In genomic region chr1:161070352-161071271, GRCm38 (mm10) we compare ENCODE assay signal across 8 mouse cellular contexts. TPM values are rescaled to one million over a fixed set of nuclear protein-coding genes. Genes with fewer than 3 reads are reported as not detected.
DNase-seq lines count a peak whose midpoint lies in the region; ATAC-seq lines count a peak whose summit lies in the region.

TSS of gene Dars2 (minus strand) at chr1:161070658.
TSS of gene Cenpl (plus strand) at chr1:161070713.

- H3K4me2 ChIP-seq in lung, embryonic 16.5 days (ENCODE audit: low read depth, low read length): peak within 1 kb of the TSS; percentile 91

- no peaks in the 10 kb centered on the region for H3K36me3 ChIP-seq in lung, embryonic 16.5 days (ENCODE audit: control insufficient read depth, insufficient read depth, low read length)

- under 1% methylated on average over 57 of the region's 57 CpGs for WGBS in lung, embryonic 16.5 days

- peak; percentile 95 for DNase-seq in MEL-GATA-1-ER (ENCODE audit: extremely low read depth, low read depth)
- DNase-seq in cerebellum, adult 8-10 months: peak; percentile 96
- peak; percentile 97 for DNase-seq in forelimb bud, embryonic 11.5 days (ENCODE audit: low read depth, low spot score)
- peak; percentile 96 for DNase-seq in layer of hippocampus, adult 9-10 months (ENCODE audit: low spot score)
- DNase-seq in ovary, postnatal 10 days (ENCODE audit: low spot score): peak; percentile 88
- peak; percentile 90 to 93 for DNase-seq in thymus, postnatal 10 days (ENCODE audit: low spot score in 2 of 2)

- ATAC-seq in hematopoietic stem cell, adult 5-6 weeks (replicated peaks in 1 of 2; ENCODE audit: insufficient read depth in 1 of 2, low FRiP score in 2 of 2, low TSS enrichment in 1 of 2, low read depth in 1 of 2, poor library complexity in 2 of 2, severe bottlenecking in 2 of 2): peak; percentile 96
- ATAC-seq in lung, embryonic 16.5 days (ENCODE audit: low read depth): peak; percentile 97

- peak within 1 kb of the TSS; percentile 75 for H3K4me3 ChIP-seq in lung, embryonic 16.5 days (ENCODE audit: low read length)

- peak within 1 kb of the TSS; percentile 80 for H3K27ac ChIP-seq in lung, embryonic 16.5 days (ENCODE audit: low read length)

- peak within 1 kb of the TSS; percentile 83 for H3K9ac ChIP-seq in lung, embryonic 16.5 days (ENCODE audit: low read length)

- H3K4me1 ChIP-seq in lung, embryonic 16.5 days (replicated peaks; ENCODE audit: control insufficient read depth, insufficient read depth, low read length): peaks cover 24% of the 10 kb centered on the region

- H3K9me3 ChIP-seq in lung, embryonic 16.5 days (ENCODE audit: control insufficient read depth, low read length): no peaks in the 10 kb centered on the region

- no peaks in the 10 kb centered on the region for H3K27me3 ChIP-seq in lung, embryonic 16.5 days (ENCODE audit: control insufficient read depth, insufficient read depth, low read depth, low read length)

RNA-seq across cellular contexts. Expression of gene Dars2, which starts in this region (rescaled TPM):
- 29.7 and 35.8 TPM in 2 replicates for total RNA-seq in hematopoietic stem cell, adult 5-6 weeks (2017)
- 30.8 and 31.8 TPM in 2 replicates for polyA plus RNA-seq in lung, embryonic 16.5 days (2015; fragmentation: Nextera tagmentation; extraction: Ambion mirVana)

RNA-seq across cellular contexts. Expression of gene Cenpl, which starts in this region (rescaled TPM):
- 6.2 and 7.2 TPM in 2 replicates for total RNA-seq in hematopoietic stem cell, adult 5-6 weeks (2017)
- polyA plus RNA-seq in lung, embryonic 16.5 days (2015; fragmentation: Nextera tagmentation; extraction: Ambion mirVana): 37.8 and 38.3 TPM in 2 replicates

Comparison
In these comparisons a context has a peak if more than half of its experiments do, and no peak if none do; other contexts are left out.
1. Peak in every context shown above with its lines: DNase-seq, ATAC-seq, H3K4me3 ChIP-seq and H3K27ac ChIP-seq.